Mouse (Mus musculus): ENCODE data around the gene Eif1ad. TPM values are rescaled to one million over a fixed set of nuclear protein-coding genes. Genes with fewer than 3 reads are reported as not detected.
A peak's percentile ranks its signal among the peaks of the same experiment; 100 is the strongest.

Gene Eif1ad
- polyA plus RNA-seq, 1 experiment from 2014 or later = 45.8 TPM

- no peaks in the 10 kb centered on the region for H3K9me3 ChIP-seq (replicated peaks; ENCODE audit: control insufficient read depth, low read length)
- peaks cover 15% of the 10 kb centered on the region for H3K36me3 ChIP-seq (ENCODE audit: control insufficient read depth, insufficient read depth, low read length)
- whole genome bisulfite sequencing = 84% methylated on average over 3 of the region's 3 CpGs
- H3K4me2 ChIP-seq (ENCODE audit: low read depth, low read length) = no peak overlapping the region
- no peak overlapping the region for H3K4me3 ChIP-seq (replicated peaks; ENCODE audit: low read length)
- ATAC-seq (ENCODE audit: insufficient read depth, low FRiP score) = no peak
- H3K9ac ChIP-seq (ENCODE audit: low read length) = no peak overlapping the region
- no peak overlapping the region for H3K27ac ChIP-seq (ENCODE audit: low read length)
- H3K27me3 ChIP-seq (ENCODE audit: control insufficient read depth, insufficient read depth, low read length) = no peaks in the 10 kb centered on the region
- peaks cover 10% of the 10 kb centered on the region for H3K4me1 ChIP-seq (ENCODE audit: control insufficient read depth, insufficient read depth, low read length)
Measured at GRCm38 (mm10) chr19:5370932-5371331, 4.4 kb downstream of the Eif1ad start.

GRCm38 (mm10) chr19:5372724-5373123, 6.2 kb downstream of the Eif1ad start:
- no peaks in the 10 kb centered on the region for H3K27me3 ChIP-seq (ENCODE audit: control insufficient read depth, insufficient read depth, low read length)
- H3K9ac ChIP-seq (ENCODE audit: low read length) = no peak overlapping the region
- no peak overlapping the region for H3K27ac ChIP-seq (ENCODE audit: low read length)
- 91% methylated on average over 7 of the region's 7 CpGs for WGBS
- H3K4me2 ChIP-seq (ENCODE audit: low read depth, low read length) = no peak overlapping the region
- H3K4me1 ChIP-seq (ENCODE audit: control insufficient read depth, insufficient read depth, low read length) = peaks cover 7% of the 10 kb centered on the region
- no peaks in the 10 kb centered on the region for H3K9me3 ChIP-seq (replicated peaks; ENCODE audit: control insufficient read depth, low read length)
- H3K4me3 ChIP-seq (replicated peaks; ENCODE audit: low read length) = no peak overlapping the region
- peaks cover 15% of the 10 kb centered on the region for H3K36me3 ChIP-seq (ENCODE audit: control insufficient read depth, insufficient read depth, low read length)
- no peak for ATAC-seq (ENCODE audit: insufficient read depth, low FRiP score)

GRCm38 (mm10) chr19:5374177-5374576, 7.6 kb downstream of the Eif1ad start:
- H3K36me3 ChIP-seq (ENCODE audit: control insufficient read depth, insufficient read depth, low read length) = peaks cover 15% of the 10 kb centered on the region

GRCm38 (mm10) chr19:5374748-5375147, 8.2 kb downstream of the Eif1ad start:
- Histone ChIP-seq H3K4me2 (ENCODE audit: low read depth, low read length) (no peak overlapping the region), H3K27ac (ENCODE audit: low read length) (no peak overlapping the region; the same call in 1 of the 2 replicates), H3K4me1 (ENCODE audit: control insufficient read depth, insufficient read depth, low read length) (no peaks in the 10 kb centered on the region), H3K4me3 (replicated peaks; ENCODE audit: low read length) (no peak overlapping the region), H3K36me3 (ENCODE audit: control insufficient read depth, insufficient read depth, low read length) (peaks cover 19% of the 10 kb centered on the region), H3K9me3 (replicated peaks; ENCODE audit: control insufficient read depth, low read length) (no peaks in the 10 kb centered on the region), H3K9ac (ENCODE audit: low read length) (no peak overlapping the region), H3K27me3 (ENCODE audit: control insufficient read depth, insufficient read depth, low read length) (no peaks in the 10 kb centered on the region)
- 0 out of 2 replicates have a peak, but pooled peaks have one; percentile 21 for ATAC-seq (ENCODE audit: insufficient read depth, low FRiP score)
- 63% methylated on average over 4 of the region's 4 CpGs for WGBS

More at GRCm38 (mm10) chr19:5374177-5374576, 7.6 kb downstream of the Eif1ad start:
- peak overlapping the region; percentile 18; the same call in 1 of the 2 replicates for H3K27ac ChIP-seq (ENCODE audit: low read length)
- no peaks in the 10 kb centered on the region for H3K27me3 ChIP-seq (ENCODE audit: control insufficient read depth, insufficient read depth, low read length)
- no peak overlapping the region for H3K4me2 ChIP-seq (ENCODE audit: low read depth, low read length)
- 80% methylated on average over 4 of the region's 4 CpGs for WGBS
- no peaks in the 10 kb centered on the region for H3K4me1 ChIP-seq (ENCODE audit: control insufficient read depth, insufficient read depth, low read length)
- ATAC-seq (ENCODE audit: insufficient read depth, low FRiP score) = no peak
- no peaks in the 10 kb centered on the region for H3K9me3 ChIP-seq (replicated peaks; ENCODE audit: control insufficient read depth, low read length)
- no peak overlapping the region for H3K9ac ChIP-seq (ENCODE audit: low read length)
- H3K4me3 ChIP-seq (replicated peaks; ENCODE audit: low read length) = no peak overlapping the region

- no peak overlapping the region for H3K27ac ChIP-seq (ENCODE audit: low read length)
- no peak overlapping the region for H3K4me3 ChIP-seq (replicated peaks; ENCODE audit: low read length)
- 80% methylated on average over 1 of the region's 1 CpGs for WGBS
- H3K36me3 ChIP-seq (ENCODE audit: control insufficient read depth, insufficient read depth, low read length) = peaks cover 23% of the 10 kb centered on the region
- no peaks in the 10 kb centered on the region for H3K27me3 ChIP-seq (ENCODE audit: control insufficient read depth, insufficient read depth, low read length)
- H3K9ac ChIP-seq (ENCODE audit: low read length) = no peak overlapping the region
- ATAC-seq (ENCODE audit: insufficient read depth, low FRiP score) = no peak
- H3K4me1 ChIP-seq (ENCODE audit: control insufficient read depth, insufficient read depth, low read length) = no peaks in the 10 kb centered on the region
- no peaks in the 10 kb centered on the region for H3K9me3 ChIP-seq (replicated peaks; ENCODE audit: control insufficient read depth, low read length)
- no peak overlapping the region for H3K4me2 ChIP-seq (ENCODE audit: low read depth, low read length)
Measured at GRCm38 (mm10) chr19:5377446-5377845, 10.9 kb downstream of the Eif1ad start.

GRCm38 (mm10) chr19:5383326-5383725, 16.8 kb downstream of the Eif1ad start:
- Histone ChIP-seq H3K4me3 (replicated peaks; ENCODE audit: low read length) (no peak overlapping the region), H3K27ac (ENCODE audit: low read length) (no peak overlapping the region), H3K9me3 (replicated peaks; ENCODE audit: control insufficient read depth, low read length) (no peaks in the 10 kb centered on the region), H3K36me3 (ENCODE audit: control insufficient read depth, insufficient read depth, low read length) (peaks cover 43% of the 10 kb centered on the region), H3K4me2 (ENCODE audit: low read depth, low read length) (no peak overlapping the region), H3K27me3 (ENCODE audit: control insufficient read depth, insufficient read depth, low read length) (no peaks in the 10 kb centered on the region), H3K9ac (ENCODE audit: low read length) (no peak overlapping the region), H3K4me1 (ENCODE audit: control insufficient read depth, insufficient read depth, low read length) (peaks cover 14% of the 10 kb centered on the region; the same call in 1 of the 2 replicates)
- ATAC-seq (ENCODE audit: insufficient read depth, low FRiP score) = no peak
- WGBS = 92% methylated on average over 12 of the region's 12 CpGs

- H3K4me2 ChIP-seq (ENCODE audit: low read depth, low read length) = no peak overlapping the region
- no peak for ATAC-seq (ENCODE audit: insufficient read depth, low FRiP score)
- H3K9ac ChIP-seq (ENCODE audit: low read length) = no peak overlapping the region
- no peaks in the 10 kb centered on the region for H3K27me3 ChIP-seq (ENCODE audit: control insufficient read depth, insufficient read depth, low read length)
- no peak overlapping the region for H3K4me3 ChIP-seq (replicated peaks; ENCODE audit: low read length)
- 86% methylated on average over 8 of the region's 8 CpGs for WGBS
- H3K9me3 ChIP-seq (replicated peaks; ENCODE audit: control insufficient read depth, low read length) = no peaks in the 10 kb centered on the region
- peaks cover 39% of the 10 kb centered on the region for H3K36me3 ChIP-seq (ENCODE audit: control insufficient read depth, insufficient read depth, low read length)
- H3K4me1 ChIP-seq (ENCODE audit: control insufficient read depth, insufficient read depth, low read length) = peaks cover 20% of the 10 kb centered on the region; the same call in 1 of the 2 replicates
- H3K27ac ChIP-seq (ENCODE audit: low read length) = no peak overlapping the region
Measured at GRCm38 (mm10) chr19:5384715-5385114, 18.2 kb downstream of the Eif1ad start.

GRCm38 (mm10) chr19:5388011-5388441, 21.5 kb downstream of the Eif1ad start:
- WGBS = under 1% methylated on average over 41 of the region's 43 CpGs
- H3K36me3 ChIP-seq (ENCODE audit: control insufficient read depth, insufficient read depth, low read length) = peaks cover 18% of the 10 kb centered on the region
- no peaks in the 10 kb centered on the region for H3K9me3 ChIP-seq (replicated peaks; ENCODE audit: control insufficient read depth, low read length)
- peak overlapping the region; percentile 98 for H3K4me3 ChIP-seq (replicated peaks; ENCODE audit: low read length)
- H3K4me1 ChIP-seq (ENCODE audit: control insufficient read depth, insufficient read depth, low read length) = peaks cover 31% of the 10 kb centered on the region; the same call in 1 of the 2 replicates
- peak overlapping the region; percentile 90 for H3K27ac ChIP-seq (ENCODE audit: low read length)
- peak overlapping the region; percentile 94 for H3K9ac ChIP-seq (ENCODE audit: low read length)
- H3K4me2 ChIP-seq (ENCODE audit: low read depth, low read length) = peak overlapping the region; percentile 72
- H3K27me3 ChIP-seq (ENCODE audit: control insufficient read depth, insufficient read depth, low read length) = no peaks in the 10 kb centered on the region
- ATAC-seq (ENCODE audit: insufficient read depth, low FRiP score) = peak; percentile 26; the same call in 1 of the 2 replicates

- Histone ChIP-seq H3K36me3 (ENCODE audit: control insufficient read depth, insufficient read depth, low read length) (peaks cover 11% of the 10 kb centered on the region), H3K4me3 (replicated peaks; ENCODE audit: low read length) (peak within 1 kb of the TSS; percentile 98), H3K27me3 (ENCODE audit: control insufficient read depth, insufficient read depth, low read length) (no peaks in the 10 kb centered on the region), H3K4me1 (ENCODE audit: control insufficient read depth, insufficient read depth, low read length) (peaks cover 31% of the 10 kb centered on the region; the same call in 1 of the 2 replicates), H3K9ac (ENCODE audit: low read length) (peak within 1 kb of the TSS; percentile 94), H3K4me2 (ENCODE audit: low read depth, low read length) (peak within 1 kb of the TSS; percentile 89), H3K27ac (ENCODE audit: low read length) (peak within 1 kb of the TSS; percentile 90), H3K9me3 (replicated peaks; ENCODE audit: control insufficient read depth, low read length) (no peaks in the 10 kb centered on the region)
- 2% methylated on average over 43 of the region's 43 CpGs for WGBS
- peak; percentile 97 for ATAC-seq (ENCODE audit: insufficient read depth, low FRiP score)
Measured at GRCm38 (mm10) chr19:5388588-5389242, 22.2 kb downstream of the Eif1ad start, which contains the start of gene Sart1. Gene Sart1, minus strand, starts transcription at chr19:5388703.
